Mouse (Mus musculus) lung, postnatal 4 days (tissue): ENCODE data around the gene Lgalsl.

Experiments
- DNase-seq, 2 experiments: peaks; one replicate each; pipeline ENCODE4 v3.0.0; 2021

The Lgalsl gene

GRCm38 (mm10) chr11:20778861-20779563 is 51.8 kb downstream of the Lgalsl start:
- DNase-seq, result no peak

GRCm38 (mm10) chr11:20778298-20778697 is 52.6 kb downstream of the Lgalsl start:
- DNase-seq, result no peak

GRCm38 (mm10) chr11:20776668-20777067 is 54.2 kb downstream of the Lgalsl start:
- DNase-seq, result no peak
